Mouse (Mus musculus): Measurements from ENCODE around the gene Gar1.

- TF ChIP-seq GATA1 (IDR thresholded peaks at IDR 0.05; ENCODE audit: low read length) (no peak), TAL1 (IDR thresholded peaks at IDR 0.05; ENCODE audit: low read length) (no peak)
Observed at GRCm38 (mm10) chr3:129838017-129838416, 6.8 kb upstream of the Gar1 start.

All from erythroblast, embryonic 14.5 days (primary cell).